Mouse (Mus musculus): ENCODE data around the gene 4921539E11Rik.
A peak's percentile ranks its signal among the peaks of the same experiment; 100 is the strongest.

The 4921539E11Rik gene

GRCm38 (mm10) chr4:103290763-103291162 is at the start of gene 4921539E11Rik:
4921539E11Rik (minus strand) TSS chr4:103290863.
- no peak for DNase-seq (ENCODE audit: low read depth)

GRCm38 (mm10) chr4:103335134-103335533 is 44.5 kb upstream of the 4921539E11Rik start:
- DNase-seq (ENCODE audit: low read depth): no peak

DNA sequence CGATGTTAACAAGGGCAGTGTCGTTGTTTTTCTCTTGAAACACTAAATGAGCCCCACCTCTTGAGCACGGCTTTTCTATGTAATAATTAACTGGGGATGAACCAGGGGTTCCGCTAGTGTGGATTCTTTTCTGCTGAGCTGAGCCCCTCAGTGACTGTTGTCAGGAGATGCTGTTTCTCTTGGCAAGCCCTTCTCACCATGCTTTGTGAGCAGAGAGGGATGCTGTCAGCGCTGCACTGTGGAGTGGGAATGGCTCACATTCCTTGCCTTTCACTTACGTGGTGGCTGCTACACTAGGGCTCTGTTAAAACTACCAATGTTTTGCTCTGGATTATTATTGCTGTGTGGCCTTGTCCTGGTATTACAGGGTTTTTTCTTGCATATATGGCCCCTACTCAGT is 38.7 kb upstream of the 4921539E11Rik start:
- DNase-seq (ENCODE audit: low read depth): no peak

DNA sequence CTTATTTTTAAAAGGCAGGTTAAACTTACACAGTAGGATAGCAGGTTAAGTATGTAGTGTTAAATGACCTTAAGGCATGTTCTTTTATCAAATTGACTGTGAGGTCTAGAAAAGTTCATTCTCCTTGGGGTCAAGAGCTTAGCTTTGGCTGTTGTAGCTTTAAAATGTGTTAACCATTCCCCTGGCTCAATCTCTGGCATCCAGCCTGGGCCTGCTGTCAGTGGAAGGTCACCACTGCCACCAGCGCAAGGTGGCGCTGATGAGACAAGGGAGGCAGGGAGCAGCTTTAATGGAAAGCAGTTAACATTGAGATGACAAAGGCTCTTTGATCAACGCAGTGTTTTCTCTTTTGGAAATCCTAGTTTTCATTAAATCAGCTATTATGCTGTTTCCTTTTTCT is 36.3 kb upstream of the 4921539E11Rik start:
- no peak for DNase-seq (ENCODE audit: low read depth)

DNA sequence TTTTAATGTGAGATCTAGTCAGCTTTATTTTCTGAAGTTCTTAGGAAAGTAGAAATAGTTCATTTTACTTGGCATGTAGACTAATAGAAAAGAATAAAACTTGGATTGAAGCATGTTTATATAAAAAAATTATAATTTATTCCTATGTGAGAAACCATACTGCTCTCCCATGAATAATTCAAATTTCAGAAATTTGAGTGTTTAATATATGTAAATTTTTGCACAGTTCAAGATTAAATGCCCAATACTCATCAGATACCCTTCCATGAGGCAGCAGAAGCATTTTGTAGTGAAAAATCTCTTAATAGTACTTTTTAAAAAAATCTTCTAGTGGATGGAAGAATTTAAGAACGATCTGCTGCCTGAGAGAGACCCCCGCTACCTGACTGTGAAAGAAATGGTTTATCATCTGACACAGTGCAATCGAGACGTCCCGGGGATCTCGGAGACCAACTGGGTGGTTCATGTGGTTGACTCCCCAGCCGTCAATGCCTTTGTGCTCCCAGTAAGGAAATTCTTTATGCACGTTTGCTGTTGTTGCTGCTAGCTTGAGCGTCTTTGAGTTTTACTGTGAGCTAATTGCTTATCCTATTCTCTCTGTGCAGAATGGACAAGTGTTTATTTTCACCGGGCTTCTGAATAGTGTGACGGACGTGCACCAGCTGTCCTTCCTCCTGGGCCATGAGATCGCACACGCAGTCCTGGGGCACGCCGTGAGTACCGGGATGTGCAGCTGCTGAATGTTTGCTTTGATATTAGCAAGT is 34.2 kb upstream of the 4921539E11Rik start:
- no peak for DNase-seq (ENCODE audit: low read depth)

DNA sequence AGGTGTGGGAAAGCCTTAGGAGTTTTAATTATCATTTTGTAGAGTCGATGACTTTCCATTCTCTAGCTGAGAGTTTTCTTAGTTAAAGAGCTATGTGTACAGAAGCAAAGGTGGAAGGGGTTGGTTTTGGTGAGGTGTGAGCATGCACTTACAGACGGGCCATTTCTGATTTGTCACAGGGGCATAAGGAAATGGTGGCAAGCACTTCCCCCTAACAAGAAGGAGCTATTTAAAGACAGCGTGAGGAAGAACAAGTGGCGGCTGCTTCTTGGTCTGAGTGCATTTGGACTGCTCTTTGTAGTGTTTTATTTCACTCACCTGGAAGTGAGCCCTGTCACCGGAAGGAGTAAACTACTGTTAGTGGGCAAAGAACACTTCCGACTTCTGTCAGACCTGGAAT is 30.8 kb upstream of the 4921539E11Rik start:
- no peak for DNase-seq (ENCODE audit: low read depth)

DNA sequence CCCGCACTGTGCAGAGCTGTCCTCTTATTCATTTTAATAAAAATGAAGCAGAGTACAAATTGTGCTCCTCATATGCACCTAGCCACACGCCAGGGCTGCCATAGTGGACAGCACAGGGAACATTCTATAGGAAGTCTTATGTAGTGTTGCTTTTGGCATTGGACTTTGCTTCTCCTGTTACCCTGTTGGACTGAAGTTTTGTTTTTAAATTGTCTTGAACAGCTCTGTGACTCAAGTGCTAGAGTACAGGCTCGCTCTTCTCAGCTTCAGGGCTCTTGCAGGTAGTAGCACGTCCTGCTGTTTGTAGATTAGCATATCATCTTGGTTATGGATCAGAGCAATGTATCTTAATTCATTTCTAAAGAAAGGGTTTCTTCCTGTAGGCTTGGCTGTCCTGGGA is 25.2 kb upstream of the 4921539E11Rik start:
- no peak for DNase-seq (ENCODE audit: low read depth)

- DNase-seq (ENCODE audit: low read depth): no peak
Observed at GRCm38 (mm10) chr4:103314526-103314910, 23.9 kb upstream of the 4921539E11Rik start.

GRCm38 (mm10) chr4:103313587-103314525 is 23.2 kb upstream of the 4921539E11Rik start, which contains the start of gene Oma1:
Oma1 (plus strand) TSS chr4:103313812.
- peak; percentile 98 for DNase-seq (ENCODE audit: low read depth)

GRCm38 (mm10) chr4:103303851-103304250 is 13.2 kb upstream of the 4921539E11Rik start:
- DNase-seq (ENCODE audit: low read depth): no peak

GRCm38 (mm10) chr4:103299342-103299741 is 8.7 kb upstream of the 4921539E11Rik start:
- DNase-seq (ENCODE audit: low read depth): no peak

GRCm38 (mm10) chr4:103288342-103288741 is 2.3 kb downstream of the 4921539E11Rik start:
- no peak for DNase-seq (ENCODE audit: low read depth)

GRCm38 (mm10) chr4:103273021-103273420 is 17.6 kb downstream of the 4921539E11Rik start:
- no peak for DNase-seq (ENCODE audit: low read depth)

DNA sequence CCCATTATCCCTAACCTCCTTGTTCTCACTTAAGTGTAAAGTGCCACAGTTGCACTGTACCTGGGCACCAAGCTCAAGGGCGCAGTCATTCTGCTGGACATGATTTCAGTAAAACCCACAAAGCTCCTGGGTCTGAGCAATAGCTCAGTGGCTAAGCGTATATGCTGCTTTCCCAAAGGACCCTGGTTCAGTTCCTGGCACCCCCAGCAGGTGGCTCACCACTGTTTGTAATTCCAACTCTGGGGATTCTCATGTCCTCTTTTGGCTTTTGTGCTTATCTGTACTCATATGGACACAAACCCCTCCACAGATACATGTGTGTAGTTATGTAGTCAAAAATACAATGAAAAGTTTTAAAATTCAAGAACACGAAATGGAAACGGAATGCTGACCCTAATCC is 21.3 kb downstream of the 4921539E11Rik start:
- DNase-seq (ENCODE audit: low read depth): no peak

DNA sequence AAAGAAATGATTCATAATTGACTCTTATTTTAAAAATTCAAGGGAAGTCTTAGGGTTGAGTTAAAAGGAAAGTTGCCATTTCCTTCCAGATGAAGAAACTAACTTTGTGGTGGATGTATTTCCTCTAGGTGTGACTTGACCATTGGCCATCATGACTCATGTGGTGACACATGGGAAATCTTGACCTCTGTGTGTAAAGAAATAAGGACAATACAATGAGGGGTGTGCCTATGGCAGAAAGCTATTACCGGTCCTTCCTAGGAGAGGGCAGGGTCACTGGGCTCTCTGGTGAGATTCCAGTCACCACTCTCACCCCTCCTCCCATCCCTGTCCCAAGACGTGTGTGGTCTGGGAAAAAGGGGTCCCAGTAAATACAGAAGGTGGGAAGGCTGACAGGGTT is 25.5 kb downstream of the 4921539E11Rik start:
- DNase-seq (ENCODE audit: low read depth): no peak

DNA sequence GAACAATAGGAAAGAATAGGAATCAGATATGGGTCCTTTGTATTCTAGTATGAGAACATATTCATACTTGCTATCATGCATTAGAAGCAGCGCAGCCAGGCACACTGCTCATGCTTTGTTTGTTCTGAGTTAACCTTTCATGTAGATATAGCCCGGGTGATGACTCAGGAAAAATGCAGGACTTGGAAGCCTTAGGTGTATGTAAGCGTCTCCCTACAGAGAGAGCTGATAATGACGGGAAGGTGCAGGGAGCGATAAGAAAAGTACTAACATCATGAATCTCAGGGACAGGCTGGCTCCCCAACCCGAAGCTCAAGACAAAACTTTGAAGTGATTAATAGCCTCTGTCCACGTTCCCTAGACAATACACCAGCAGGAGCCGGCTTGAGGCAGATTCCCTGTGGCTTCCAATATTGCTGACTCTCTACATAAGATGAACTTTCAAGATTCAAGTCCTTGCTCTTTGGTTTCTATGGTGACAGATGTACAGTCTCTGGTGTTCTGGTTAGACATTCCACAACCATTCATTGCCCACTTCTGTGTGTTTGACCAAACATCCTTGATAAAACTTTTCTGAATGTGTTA is 26.8 kb downstream of the 4921539E11Rik start:
- DNase-seq (ENCODE audit: low read depth): no peak

DNA sequence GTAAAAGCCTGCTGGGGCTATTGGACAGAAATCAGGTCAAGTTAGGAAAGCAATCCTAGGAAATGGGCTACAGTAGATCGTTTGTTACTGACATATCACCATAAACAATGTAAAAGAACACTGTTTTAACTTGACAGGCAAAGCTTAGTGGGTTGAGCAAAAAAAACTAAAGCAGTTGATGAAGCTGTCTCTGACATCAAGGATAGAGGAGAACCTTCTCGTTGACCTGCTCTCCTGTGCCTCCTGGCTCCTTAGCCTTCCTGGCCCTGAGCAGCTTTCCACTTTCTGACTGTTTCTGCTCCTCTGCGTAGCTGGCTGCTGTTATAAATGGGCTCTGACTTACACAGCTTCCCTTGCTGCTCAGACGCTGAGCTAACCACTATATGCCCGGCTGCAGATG is 27.3 kb downstream of the 4921539E11Rik start:
- DNase-seq (ENCODE audit: low read depth): no peak

DNA sequence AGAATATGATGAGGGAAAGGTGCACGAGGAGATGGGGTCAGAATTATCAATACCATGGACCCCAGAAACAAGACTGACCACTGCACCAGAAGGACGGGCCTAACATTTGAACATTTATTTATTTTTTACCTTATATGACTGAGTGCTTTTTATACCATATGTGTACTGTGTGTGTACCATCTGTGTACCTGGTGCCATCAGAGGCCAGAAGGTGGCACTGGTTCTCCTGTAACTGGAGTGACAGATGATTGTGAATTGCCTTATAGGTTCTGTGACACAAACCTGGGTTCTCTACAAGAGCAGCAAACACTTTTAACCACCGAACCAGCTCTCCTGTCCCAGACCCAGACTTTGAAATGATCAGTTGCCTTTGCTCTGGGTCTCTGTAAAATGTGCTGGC is 31.8 kb downstream of the 4921539E11Rik start:
- DNase-seq (ENCODE audit: low read depth): peak; percentile 11

DNA sequence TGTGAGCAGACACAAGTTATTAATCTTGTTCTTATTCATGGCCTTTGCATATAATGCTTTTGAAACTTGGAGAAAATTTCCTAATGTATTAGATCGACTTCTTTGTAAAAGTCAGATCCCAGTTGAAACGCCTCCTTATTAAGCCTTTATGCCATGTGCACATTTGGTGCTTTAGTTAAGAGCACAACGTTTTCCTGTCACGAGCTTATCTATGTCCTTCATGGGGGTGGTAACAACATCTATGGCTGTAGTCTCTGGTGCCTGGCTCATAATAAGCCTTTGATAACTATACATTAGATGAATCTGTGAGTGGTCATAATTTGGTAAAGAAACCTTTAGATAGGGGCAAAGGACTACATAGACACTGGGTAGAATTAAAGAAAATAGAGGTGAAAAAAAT is 36.8 kb downstream of the 4921539E11Rik start:
- no peak for DNase-seq (ENCODE audit: low read depth)

GRCm38 (mm10) chr4:103249436-103250085 is 41.1 kb downstream of the 4921539E11Rik start:
- no peak for DNase-seq (ENCODE audit: low read depth)

DNA sequence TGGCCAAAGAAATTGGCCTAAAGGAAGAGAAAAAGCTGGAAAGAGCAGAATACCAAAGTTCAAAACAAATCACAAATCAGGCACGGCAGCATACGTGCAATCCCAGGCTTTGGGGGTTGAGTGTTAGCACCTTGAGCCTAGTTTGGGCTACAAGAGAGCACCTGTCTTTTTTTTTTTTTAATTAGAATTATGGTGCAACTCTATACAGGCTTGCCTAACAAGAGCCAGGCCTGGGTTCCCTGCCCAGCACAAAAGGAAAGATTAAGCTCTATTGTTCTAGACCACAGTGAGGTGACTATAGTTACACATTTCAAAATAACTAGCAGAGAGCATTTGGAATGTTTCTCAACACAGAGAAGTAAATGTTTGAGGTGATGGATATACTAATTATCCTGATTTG is 42.9 kb downstream of the 4921539E11Rik start:
- no peak for DNase-seq (ENCODE audit: low read depth)

- DNase-seq (ENCODE audit: low read depth): no peak
Observed at GRCm38 (mm10) chr4:103247249-103247648, 43.4 kb downstream of the 4921539E11Rik start.
